Comparison of ENCODE assay signal across 21 mouse cellular contexts in genomic region chr16:73014544-73014943, GRCm38 (mm10).
"Had no signal": no experiment of that assay in that cellular context is flagged by ENCODE, and none has a peak within 500 bp of the region (broad histone marks: within the 10 kb centered on the region; RNA-seq: fewer than 3 reads in every experiment).

No protein-coding gene starts in this region.

- ATAC-seq: lung, postnatal 0 days; midbrain, embryonic 13.5 days; midbrain, embryonic 16.5 days had no signal

- H3K27ac ChIP-seq: kidney, embryonic 15.5 days; liver, embryonic 13.5 days; midbrain, embryonic 10.5 days; midbrain, embryonic 13.5 days; neural tube, embryonic 13.5 days had no signal

- H3K9me3 ChIP-seq: kidney, embryonic 15.5 days; liver, embryonic 13.5 days; midbrain, embryonic 10.5 days; midbrain, embryonic 13.5 days; neural tube, embryonic 13.5 days had no signal

- H3K4me1 ChIP-seq: liver, embryonic 13.5 days; megakaryocyte, embryonic 14.5 days; midbrain, embryonic 10.5 days; midbrain, embryonic 13.5 days had no signal

- H3K27me3 ChIP-seq: kidney, embryonic 15.5 days; liver, embryonic 13.5 days; megakaryocyte, embryonic 14.5 days; midbrain, embryonic 13.5 days; neural tube, embryonic 13.5 days had no signal

- DNase-seq: kidney, adult 8-10 months; kidney, postnatal 10 days; kidney, postnatal 36 days; left cerebral cortex, postnatal 4 days; liver, embryonic 13.5 days; lung, adult 2 months; lung, postnatal 36 days; retina, postnatal 1 day; right cerebral cortex, postnatal 25 days; spleen, adult 18-20 months; thymus, adult 18-20 months; thymus, postnatal 14 days; thymus, postnatal 4 days had no signal

- H3K4me3 ChIP-seq: kidney, embryonic 15.5 days; liver, embryonic 13.5 days; megakaryocyte, embryonic 14.5 days; midbrain, embryonic 10.5 days; midbrain, embryonic 13.5 days; myocyte; neural tube, embryonic 13.5 days had no signal

- H3K9ac ChIP-seq: kidney, embryonic 15.5 days; liver, embryonic 13.5 days; midbrain, embryonic 13.5 days; neural tube, embryonic 13.5 days had no signal

- H3K4me2 ChIP-seq: kidney, embryonic 15.5 days; liver, embryonic 13.5 days; midbrain, embryonic 13.5 days; neural tube, embryonic 13.5 days had no signal
